Mouse (Mus musculus) embryonic facial prominence, embryonic 13.5 days (tissue): ENCODE results near the gene Atp6v1g3. TPM values are rescaled to one million over a fixed set of nuclear protein-coding genes. Genes with fewer than 3 reads are reported as not detected.

ENCODE experiments used
- ATAC-seq: fragments of 200-750 bp; cut with Nextera tagmentation; 2 replicates; pipeline ENCODE4 v1.8.0; 2017; ENCODE audit warnings: low read depth; ENCODE audit not compliant: insufficient number of reproducible peaks, insufficient read depth, low FRiP score, low TSS enrichment
- H3K27ac ChIP-seq: fragments of 300-500 bp; sonication (generic); 2 replicates; pipeline ENCODE4 v1.5.1; 2015; ENCODE audit warnings: moderate library complexity, mild to moderate bottlenecking, inconsistent platforms
- H3K27me3 ChIP-seq: fragments of 300-500 bp; sonication (generic); 2 replicates; pipeline ENCODE4 v1.6.1; 2015; ENCODE audit warnings: mild to moderate bottlenecking, inconsistent platforms
- H3K36me3 ChIP-seq: fragments of 300-500 bp; sonication (generic); 2 replicates; pipeline ENCODE4 v1.6.1; 2015; ENCODE audit warnings: mild to moderate bottlenecking, inconsistent platforms
- H3K4me1 ChIP-seq: fragments of 300-500 bp; sonication (generic); 2 replicates; pipeline ENCODE4 v1.6.1; 2015; ENCODE audit warnings: inconsistent platforms
- H3K4me2 ChIP-seq: fragments of 300-500 bp; sonication (generic); 2 replicates; pipeline ENCODE4 v1.6.1; 2015; ENCODE audit warnings: moderate library complexity, mild to moderate bottlenecking, inconsistent platforms
- H3K4me3 ChIP-seq: fragments of 300-500 bp; sonication (generic); 2 replicates; pipeline ENCODE4 v1.5.1; 2015; ENCODE audit warnings: mild to moderate bottlenecking, inconsistent platforms
- H3K9ac ChIP-seq: fragments of 300-500 bp; sonication (generic); 2 replicates; pipeline ENCODE4 v1.6.1; 2015; ENCODE audit warnings: mild to moderate bottlenecking, inconsistent platforms
- H3K9me3 ChIP-seq: fragments of 300-500 bp; sonication (generic); 2 replicates; pipeline ENCODE4 v1.6.1; 2016; ENCODE audit warnings: inconsistent platforms
- WGBS: fragments of 180-500 bp; shearing (Covaris S2); methylation state at CpG from one replicate; pipeline ENCODE4 v1.1.7; 2015; ENCODE audit warnings: mixed read lengths; 5-methylcytosine and 5-hydroxymethylcytosine counted together
- polyA plus RNA-seq: library from polyadenylated mRNA; unstranded; fragments of >200 nt; fragmentation: Nextera tagmentation; extraction: Ambion mirVana; gene quantifications from 2 replicates; pipeline ENCODE4 v1.2.1, GENCODE M21; 2015

The Atp6v1g3 gene
- 0.41 TPM in 1 of 2 replicates, not detected in the other for polyA plus RNA-seq

GRCm38 (mm10) chr1:138273438-138273837, at the start of gene Atp6v1g3:
Atp6v1g3 (plus strand) TSS chr1:138273738.
- Histone ChIP-seq H3K4me1 (peaks cover 8% of the 10 kb centered on the region; the same call in 1 of the 2 replicates), H3K27me3 (no peaks in the 10 kb centered on the region), H3K4me2 (no peak within 1 kb of the TSS), H3K4me3 (no peak within 1 kb of the TSS), H3K36me3 (no peaks in the 10 kb centered on the region), H3K27ac (no peak within 1 kb of the TSS), H3K9ac (no peak within 1 kb of the TSS), H3K9me3 (no peaks in the 10 kb centered on the region)
- WGBS = 77% methylated on average over 2 of the region's 2 CpGs
- no peak for ATAC-seq

- no peak overlapping the region for H3K4me2 ChIP-seq
- H3K9me3 ChIP-seq = peaks cover 5% of the 10 kb centered on the region
- H3K4me1 ChIP-seq = no peaks in the 10 kb centered on the region
- no peaks in the 10 kb centered on the region for H3K36me3 ChIP-seq
- no peak for ATAC-seq
- no peak overlapping the region for H3K9ac ChIP-seq
- no peak overlapping the region for H3K27ac ChIP-seq
- no peak overlapping the region for H3K4me3 ChIP-seq
- no peaks in the 10 kb centered on the region for H3K27me3 ChIP-seq
Measured at GRCm38 (mm10) chr1:138233051-138233450, 40.5 kb upstream of the Atp6v1g3 start.

- no peak overlapping the region for H3K9ac ChIP-seq
- H3K27ac ChIP-seq = no peak overlapping the region
- H3K9me3 ChIP-seq = no peaks in the 10 kb centered on the region
- no peak overlapping the region for H3K4me3 ChIP-seq
- H3K4me2 ChIP-seq = no peak overlapping the region
- no peaks in the 10 kb centered on the region for H3K4me1 ChIP-seq
- no peak for ATAC-seq
- H3K27me3 ChIP-seq = no peaks in the 10 kb centered on the region
- 78% methylated on average over 2 of the region's 2 CpGs for WGBS
- no peaks in the 10 kb centered on the region for H3K36me3 ChIP-seq
Measured at GRCm38 (mm10) chr1:138237252-138237651, 36.3 kb upstream of the Atp6v1g3 start.

- no peak overlapping the region for H3K4me3 ChIP-seq
- no peak overlapping the region for H3K9ac ChIP-seq
- no peak overlapping the region for H3K4me2 ChIP-seq
- peaks cover 18% of the 10 kb centered on the region for H3K4me1 ChIP-seq
- no peak overlapping the region for H3K27ac ChIP-seq
- H3K9me3 ChIP-seq = no peaks in the 10 kb centered on the region
- no peaks in the 10 kb centered on the region for H3K36me3 ChIP-seq
- H3K27me3 ChIP-seq = no peaks in the 10 kb centered on the region
- WGBS = 41% methylated on average over 5 of the region's 5 CpGs
- no peak for ATAC-seq
Measured at GRCm38 (mm10) chr1:138243947-138244346, 29.6 kb upstream of the Atp6v1g3 start.

GRCm38 (mm10) chr1:138244485-138244884, 29.1 kb upstream of the Atp6v1g3 start:
- Histone ChIP-seq H3K27me3 (no peaks in the 10 kb centered on the region), H3K4me1 (peaks cover 18% of the 10 kb centered on the region), H3K27ac (no peak overlapping the region), H3K4me3 (no peak overlapping the region), H3K4me2 (peak overlapping the region; percentile 24; the same call in 1 of the 2 replicates), H3K9ac (no peak overlapping the region), H3K9me3 (no peaks in the 10 kb centered on the region), H3K36me3 (no peaks in the 10 kb centered on the region)
- no peak for ATAC-seq
- WGBS = 27% methylated on average over 7 of the region's 7 CpGs

GRCm38 (mm10) chr1:138245103-138245502, 28.4 kb upstream of the Atp6v1g3 start:
- 35% methylated on average over 4 of the region's 4 CpGs for WGBS
- ATAC-seq = no peak
- no peaks in the 10 kb centered on the region for H3K27me3 ChIP-seq
- H3K4me1 ChIP-seq = peaks cover 18% of the 10 kb centered on the region
- no peak overlapping the region for H3K4me3 ChIP-seq
- H3K9me3 ChIP-seq = no peaks in the 10 kb centered on the region
- H3K36me3 ChIP-seq = no peaks in the 10 kb centered on the region
- H3K9ac ChIP-seq = no peak overlapping the region
- no peak overlapping the region for H3K27ac ChIP-seq
- H3K4me2 ChIP-seq = no peak overlapping the region

- Histone ChIP-seq H3K9ac (no peak overlapping the region), H3K27ac (0 out of 2 replicates have a peak overlapping the region, but pooled peaks have one; percentile 28), H3K4me2 (no peak overlapping the region), H3K36me3 (no peaks in the 10 kb centered on the region), H3K4me1 (peaks cover 18% of the 10 kb centered on the region), H3K27me3 (no peaks in the 10 kb centered on the region), H3K9me3 (no peaks in the 10 kb centered on the region), H3K4me3 (no peak overlapping the region)
- ATAC-seq = peak; percentile 62; the same call in 1 of the 2 replicates
- 46% methylated on average over 3 of the region's 3 CpGs for WGBS
Measured at GRCm38 (mm10) chr1:138245533-138245932, 28.0 kb upstream of the Atp6v1g3 start.

GRCm38 (mm10) chr1:138246438-138247164, 26.9 kb upstream of the Atp6v1g3 start:
- Histone ChIP-seq H3K4me2 (no peak overlapping the region), H3K4me3 (no peak overlapping the region), H3K9ac (no peak overlapping the region), H3K27ac (no peak overlapping the region), H3K9me3 (no peaks in the 10 kb centered on the region), H3K27me3 (no peaks in the 10 kb centered on the region), H3K4me1 (peaks cover 18% of the 10 kb centered on the region), H3K36me3 (no peaks in the 10 kb centered on the region)
- ATAC-seq = peak; percentile 56; the same call in 1 of the 2 replicates
- 69% methylated on average over 7 of the region's 7 CpGs for WGBS

- no peak for ATAC-seq
Measured at GRCm38 (mm10) chr1:138247699-138248483, 25.6 kb upstream of the Atp6v1g3 start.

GRCm38 (mm10) chr1:138248770-138249169, 24.8 kb upstream of the Atp6v1g3 start:
- no peaks in the 10 kb centered on the region for H3K27me3 ChIP-seq
- WGBS = 86% methylated on average over 2 of the region's 2 CpGs
- no peak overlapping the region for H3K27ac ChIP-seq
- H3K9ac ChIP-seq = no peak overlapping the region
- no peaks in the 10 kb centered on the region for H3K36me3 ChIP-seq
- H3K4me2 ChIP-seq = no peak overlapping the region
- H3K9me3 ChIP-seq = no peaks in the 10 kb centered on the region
- peaks cover 18% of the 10 kb centered on the region for H3K4me1 ChIP-seq
- H3K4me3 ChIP-seq = no peak overlapping the region
- no peak for ATAC-seq

More at GRCm38 (mm10) chr1:138247699-138248483, 25.6 kb upstream of the Atp6v1g3 start:
- Histone ChIP-seq H3K27ac (peak overlapping the region; percentile 12; the same call in 1 of the 2 replicates), H3K9ac (no peak overlapping the region), H3K27me3 (no peaks in the 10 kb centered on the region), H3K9me3 (no peaks in the 10 kb centered on the region), H3K4me2 (no peak overlapping the region), H3K36me3 (no peaks in the 10 kb centered on the region), H3K4me3 (no peak overlapping the region), H3K4me1 (peaks cover 18% of the 10 kb centered on the region)
- 32% methylated on average over 8 of the region's 8 CpGs for WGBS

- no peak for ATAC-seq
- no peak overlapping the region for H3K4me2 ChIP-seq
- no peak overlapping the region for H3K27ac ChIP-seq
- H3K4me3 ChIP-seq = no peak overlapping the region
- no peaks in the 10 kb centered on the region for H3K9me3 ChIP-seq
- H3K27me3 ChIP-seq = no peaks in the 10 kb centered on the region
- 73% methylated on average over 2 of the region's 2 CpGs for WGBS
- no peaks in the 10 kb centered on the region for H3K36me3 ChIP-seq
- peaks cover 11% of the 10 kb centered on the region for H3K4me1 ChIP-seq
- no peak overlapping the region for H3K9ac ChIP-seq
Measured at GRCm38 (mm10) chr1:138250951-138251350, 22.6 kb upstream of the Atp6v1g3 start.
